10 mouse cellular contexts compared by ENCODE assay signal in the genomic region with DNA sequence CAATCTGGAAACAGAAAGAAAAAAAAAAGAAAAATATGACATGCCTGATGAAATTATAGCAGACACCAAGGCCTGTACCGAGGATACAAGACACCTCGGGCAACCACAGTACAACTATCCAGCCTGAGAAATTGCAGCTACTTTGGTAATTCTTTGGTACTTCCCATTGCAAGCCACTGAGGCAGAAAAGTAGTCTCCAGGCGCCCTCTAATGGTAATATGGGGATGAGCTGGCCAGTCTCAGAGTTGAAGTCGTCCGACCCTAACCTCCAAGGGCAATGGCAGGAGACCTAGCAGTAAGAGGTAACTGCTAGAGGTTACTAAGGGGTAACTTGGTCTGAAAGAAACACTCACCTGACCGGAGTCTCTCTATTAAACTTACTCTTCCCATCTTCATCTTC. TPM values are rescaled to one million over a fixed set of nuclear protein-coding genes. Genes with fewer than 3 reads are reported as not detected.
DNase-seq lines count a peak whose midpoint lies in the region; ATAC-seq and TF ChIP-seq lines count a peak whose summit lies in the region.
"Had no signal": no experiment of that assay in that cellular context is flagged by ENCODE, and none has a peak within 500 bp of the region (broad histone marks: within the 10 kb centered on the region; RNA-seq: fewer than 3 reads in every experiment).

No protein-coding gene starts in this region.

- H3K4me1 ChIP-seq in heart, embryonic 12.5 days (replicated peaks), result peaks cover 24% of the 10 kb centered on the region
- peaks cover 5 to 10% of the 10 kb centered on the region in 2 experiments; a peak in 3 of 4 replicates for H3K4me1 ChIP-seq in CH12.LX (ENCODE audit: control insufficient read depth in 1 of 2, insufficient read depth in 2 of 2)
- H3K4me1 ChIP-seq in forebrain, embryonic 16.5 days (replicated peaks; ENCODE audit: control insufficient read depth, insufficient read depth, low read length), result peaks cover 25% of the 10 kb centered on the region

- H3K9me3 ChIP-seq in heart, embryonic 12.5 days (replicated peaks), result no peaks in the 10 kb centered on the region
- peaks cover 2% of the 10 kb centered on the region for H3K9me3 ChIP-seq in CH12.LX (replicated peaks; ENCODE audit: low read length)
- H3K9me3 ChIP-seq in forebrain, embryonic 16.5 days (ENCODE audit: control insufficient read depth, low read length), result no peaks in the 10 kb centered on the region
- H3K9me3 ChIP-seq: embryonic facial prominence, embryonic 13.5 days; lung, embryonic 15.5 days had no signal

- TF ChIP-seq RAD21 in CH12.LX (IDR thresholded peaks at IDR 0.05; ENCODE audit: low read depth, low read length), result no peak; the same call in none of the 2 replicates

- TF ChIP-seq EP300 in CH12.LX (IDR thresholded peaks at IDR 0.05; ENCODE audit: low read length), result no peak

- H3K36me3 ChIP-seq in heart, embryonic 12.5 days, result no peaks in the 10 kb centered on the region
- no peaks in the 10 kb centered on the region for H3K36me3 ChIP-seq in CH12.LX (replicated peaks in 1 of 2; ENCODE audit: control insufficient read depth in 1 of 2, insufficient read depth in 1 of 2, low read length in 1 of 2)
- H3K36me3 ChIP-seq in forebrain, embryonic 16.5 days (ENCODE audit: control insufficient read depth, insufficient read depth), result no peaks in the 10 kb centered on the region
- H3K36me3 ChIP-seq: embryonic facial prominence, embryonic 13.5 days; lung, embryonic 15.5 days had no signal

- H3K27ac ChIP-seq in heart, embryonic 12.5 days (ENCODE audit: poor library complexity, severe bottlenecking), result no peak overlapping the region
- no peak overlapping the region for H3K27ac ChIP-seq in CH12.LX (ENCODE audit: insufficient read depth, low read depth)
- H3K27ac ChIP-seq in forebrain, embryonic 16.5 days (ENCODE audit: low read length), result no peak overlapping the region
- H3K27ac ChIP-seq: embryonic facial prominence, embryonic 13.5 days; lung, embryonic 15.5 days had no signal

- TF ChIP-seq POLR2A in CH12.LX (IDR thresholded peaks at IDR 0.05; ENCODE audit: low read depth, low read length), result no peak

- no peak overlapping the region for H3K4me2 ChIP-seq in heart, embryonic 12.5 days
- H3K4me2 ChIP-seq in CH12.LX (ENCODE audit: insufficient read depth, low read depth, poor library complexity, severe bottlenecking), result no peak overlapping the region
- H3K4me2 ChIP-seq in forebrain, embryonic 16.5 days (ENCODE audit: low read length), result no peak overlapping the region
- H3K4me2 ChIP-seq: embryonic facial prominence, embryonic 13.5 days; lung, embryonic 15.5 days had no signal

- no peaks in the 10 kb centered on the region for H3K79me2 ChIP-seq in CH12.LX (replicated peaks; ENCODE audit: control insufficient read depth, extremely low read depth, insufficient read depth, poor library complexity, severe bottlenecking)

- peak; percentile 77 to 98 for TF ChIP-seq CTCF in CH12.LX (conservative IDR thresholded peaks at IDR 0.05 in 1 of 2, IDR thresholded peaks at IDR 0.05 in 1 of 2; ENCODE audit: low read depth in 2 of 2, low read length in 2 of 2)

- in situ Hi-C loops in CH12.LX (cut with MboI; ENCODE audit: low pct_ligation_motif_present, low pct_unique_long_range_greater_than_20kb, low sequenced_read_pairs), result no loop called here

- H3K4me3 ChIP-seq in heart, embryonic 12.5 days, result no peak overlapping the region
- H3K4me3 ChIP-seq in CH12.LX (replicated peaks in 1 of 3; ENCODE audit: low read depth in 2 of 3, low read length in 2 of 3, poor library complexity in 1 of 3), result no peak overlapping the region
- no peak overlapping the region for H3K4me3 ChIP-seq in forebrain, embryonic 16.5 days (replicated peaks; ENCODE audit: low read length)
- H3K4me3 ChIP-seq: embryonic facial prominence, embryonic 13.5 days; lung, embryonic 15.5 days had no signal

- no peak overlapping the region for H3K9ac ChIP-seq in heart, embryonic 12.5 days
- H3K9ac ChIP-seq in CH12.LX (ENCODE audit: insufficient read depth, low read depth), result no peak overlapping the region
- no peak overlapping the region for H3K9ac ChIP-seq in forebrain, embryonic 16.5 days (replicated peaks; ENCODE audit: low read depth, low read length)
- H3K9ac ChIP-seq: embryonic facial prominence, embryonic 13.5 days; lung, embryonic 15.5 days had no signal

- WGBS in heart, embryonic 12.5 days, result 9% methylated on average over 6 of the region's 6 CpGs
- WGBS in forebrain, embryonic 16.5 days, result 7% methylated on average over 6 of the region's 6 CpGs

- peak; percentile 75 for DNase-seq in heart, adult 8-10 months (ENCODE audit: low spot score)
- DNase-seq in CH12.LX (ENCODE audit: extremely low read depth), result peak; percentile 81
- DNase-seq in c-Kit-positive CD71-positive TER-119-negative erythroid progenitor cells, embryonic 14.5 days (ENCODE audit: low read depth), result peak; percentile 73
- peak; percentile 77 to 78 for DNase-seq in kidney, postnatal 25 days
- peak; percentile 83 for DNase-seq in lung, postnatal 25 days (ENCODE audit: low spot score)
- peak; percentile 55 to 72 for DNase-seq in thymus, postnatal 10 days (ENCODE audit: low spot score in 2 of 2)

- dilution Hi-C loops in CH12.LX (cut with MboI; ENCODE audit: extremely low pct_ligation_motif_present, extremely low pct_unique_long_range_greater_than_20kb, low sequenced_read_pairs), result no loop called here

- peaks cover 14% of the 10 kb centered on the region for H3K27me3 ChIP-seq in heart, embryonic 12.5 days (replicated peaks)
- peaks cover 57% of the 10 kb centered on the region for H3K27me3 ChIP-seq in CH12.LX (replicated peaks)
- no peaks in the 10 kb centered on the region; the same call in 1 of the 2 replicates for H3K27me3 ChIP-seq in forebrain, embryonic 16.5 days (replicated peaks; ENCODE audit: control insufficient read depth, insufficient read depth, low read length)
- H3K27me3 ChIP-seq: lung, embryonic 15.5 days had no signal

- no peak for ATAC-seq in heart, embryonic 12.5 days (ENCODE audit: insufficient number of reproducible peaks, low FRiP score)
- ATAC-seq in forebrain, embryonic 16.5 days, result peak; percentile 19; the same call in 1 of the 2 replicates

TF ChIP-seq in CH12.LX, 34 proteins besides CTCF, POLR2A, EP300 and RAD21 (continues in another document):
- TF ChIP-seq KAT2A (IDR thresholded peaks at IDR 0.05; ENCODE audit: insufficient replicate concordance, low read length) (no peak), MAZ (IDR thresholded peaks at IDR 0.05; ENCODE audit: low read depth, low read length) (no peak), NELFE (IDR thresholded peaks at IDR 0.05; ENCODE audit: low read depth, low read length) (peak; percentile 31; the same call in 1 of the 2 replicates), MAX (IDR thresholded peaks at IDR 0.05; ENCODE audit: low read length) (no peak), CHD2 (IDR thresholded peaks at IDR 0.05; ENCODE audit: low read length) (no peak), ELF1 (IDR thresholded peaks at IDR 0.05; ENCODE audit: low read depth, low read length) (peak; percentile 57), SMC3 (IDR thresholded peaks at IDR 0.05; ENCODE audit: low read depth, low read length) (peak; percentile 81), ZKSCAN1 (IDR thresholded peaks at IDR 0.05; ENCODE audit: borderline replicate concordance, low read depth, low read length) (no peak), PAX5 (IDR thresholded peaks at IDR 0.05; ENCODE audit: low read length) (no peak), MEF2A (IDR thresholded peaks at IDR 0.05; ENCODE audit: borderline replicate concordance, low read depth, low read length) (no peak), TCF12 (IDR thresholded peaks at IDR 0.05; ENCODE audit: low read depth, low read length) (no peak), NRF1 (IDR thresholded peaks at IDR 0.05; ENCODE audit: low read depth, low read length) (peak; percentile 54), MYC (IDR thresholded peaks at IDR 0.05; ENCODE audit: low read depth, low read length) (no peak), UBTF (IDR thresholded peaks at IDR 0.05; ENCODE audit: low read depth, low read length) (no peak)

RNA-seq across cellular contexts. Expression of a gene that starts 4.1 kb away (rescaled TPM):
- total RNA-seq in heart, adult 8-10 months (2022), result 10 to 100 TPM; 58.8 to 75.3 (median 65.7) TPM
- 28.9 and 30.9 TPM in 2 replicates for polyA plus RNA-seq in heart, embryonic 12.5 days (2016; fragmentation: Nextera tagmentation; extraction: Ambion mirVana)
- total RNA-seq in CH12.LX (2012; rRNA removed) (49.8 and 50.1 TPM in 2 replicates), CH12.LX (2014; rRNA removed) (18.1 and 23.7 TPM in 2 replicates)
- 16.9 and 17.7 TPM in 2 replicates for polyA plus RNA-seq in CH12.LX (2012; ENCODE audit: insufficient read length, low read depth)
- 26.8 and 34.0 TPM in 2 replicates for polyA plus RNA-seq in forebrain, embryonic 16.5 days (2015; fragmentation: Nextera tagmentation; extraction: Ambion mirVana)

RNA-seq across cellular contexts. Expression of a gene that starts 5.6 kb away (rescaled TPM):
- total RNA-seq in heart, adult 8-10 months (2022), result 1 to 10 TPM in 1 of 4 experiments, under 1 TPM in 1, not detected in 2; 0.72 to 1.8 TPM
- polyA plus RNA-seq in heart, embryonic 12.5 days (2016; fragmentation: Nextera tagmentation; extraction: Ambion mirVana), result 0.32 and 0.61 TPM in 2 replicates
- total RNA-seq in CH12.LX (2012; rRNA removed) (not detected in 2 replicates), CH12.LX (2014; rRNA removed) (not detected in 2 replicates)
- not detected in 2 replicates for polyA plus RNA-seq in CH12.LX (2012; ENCODE audit: insufficient read length, low read depth)
- polyA plus RNA-seq in forebrain, embryonic 16.5 days (2015; fragmentation: Nextera tagmentation; extraction: Ambion mirVana), result 0.60 and 0.71 TPM in 2 replicates
- polyA plus RNA-seq: embryonic facial prominence, embryonic 13.5 days had no signal

RNA-seq across cellular contexts. Expression of a gene that starts 7.9 kb away (rescaled TPM):
- 1 to 10 TPM; 1.2 to 1.9 (median 1.5) TPM for total RNA-seq in heart, adult 8-10 months (2022)
- 1.4 and 1.6 TPM in 2 replicates for polyA plus RNA-seq in heart, embryonic 12.5 days (2016; fragmentation: Nextera tagmentation; extraction: Ambion mirVana)
- total RNA-seq in CH12.LX (2012; rRNA removed) (not detected in 2 replicates), CH12.LX (2014; rRNA removed) (not detected in 2 replicates)
- not detected in 2 replicates for polyA plus RNA-seq in CH12.LX (2012; ENCODE audit: insufficient read length, low read depth)
- polyA plus RNA-seq in forebrain, embryonic 16.5 days (2015; fragmentation: Nextera tagmentation; extraction: Ambion mirVana), result 33.0 and 43.5 TPM in 2 replicates

RNA-seq across cellular contexts. Expression of a gene that starts 8.3 kb away (rescaled TPM):
- total RNA-seq in heart, adult 8-10 months (2022), result 10 to 100 TPM; 40.7 to 49.9 (median 44.9) TPM
- polyA plus RNA-seq in heart, embryonic 12.5 days (2016; fragmentation: Nextera tagmentation; extraction: Ambion mirVana), result 67.3 and 68.2 TPM in 2 replicates
- total RNA-seq in CH12.LX (2012; rRNA removed) (55.0 and 68.3 TPM in 2 replicates), CH12.LX (2014; rRNA removed) (21.9 and 25.5 TPM in 2 replicates)
- 25.5 and 27.8 TPM in 2 replicates for polyA plus RNA-seq in CH12.LX (2012; ENCODE audit: insufficient read length, low read depth)
- 70.7 and 76.5 TPM in 2 replicates for polyA plus RNA-seq in forebrain, embryonic 16.5 days (2015; fragmentation: Nextera tagmentation; extraction: Ambion mirVana)

RNA-seq across cellular contexts. Expression of a gene that starts 14.6 kb away (rescaled TPM):
- total RNA-seq in heart, adult 8-10 months (2022), result under 1 TPM in 1 of 4 experiments, not detected in 3; 0.38 TPM
- polyA plus RNA-seq in heart, embryonic 12.5 days (2016; fragmentation: Nextera tagmentation; extraction: Ambion mirVana), result 0.37 and 0.41 TPM in 2 replicates
- total RNA-seq in CH12.LX (2012; rRNA removed) (0.13 and 0.25 TPM in 2 replicates), CH12.LX (2014; rRNA removed) (0.13 TPM in 1 of 2 replicates, not detected in the other)
- polyA plus RNA-seq in CH12.LX (2012; ENCODE audit: insufficient read length, low read depth), result 0.40 and 0.49 TPM in 2 replicates
- polyA plus RNA-seq in forebrain, embryonic 16.5 days (2015; fragmentation: Nextera tagmentation; extraction: Ambion mirVana), result 0.13 and 0.15 TPM in 2 replicates

Comparison
In these comparisons a context has a peak if more than half of its experiments do, and no peak if none do; other contexts are left out.
1. RNA of a gene that starts 7.9 kb away (polyA plus RNA-seq): 33.0 to 43.5 TPM in forebrain, embryonic 16.5 days; 1.4 to 1.6 TPM in heart, embryonic 12.5 days and not detected in CH12.LX; every median in the first group is over 10 times any median in the second.
2. Peak in every context shown above with its lines, with median percentiles within 50 percentile points of each other: DNase-seq.